8 mouse cellular contexts compared by ENCODE assay signal in genomic region chr5:113643107-113643848, GRCm38 (mm10). TPM values are rescaled to one million over a fixed set of nuclear protein-coding genes. Genes with fewer than 3 reads are reported as not detected.
A peak's percentile ranks its signal among the peaks of the same experiment; 100 is the strongest.
DNase-seq lines count a peak whose midpoint lies in the region; ATAC-seq and TF ChIP-seq lines count a peak whose summit lies in the region.

No protein-coding gene starts in this region.

- peak; percentile 66; the same call in 1 of the 2 replicates for ATAC-seq in lung, embryonic 15.5 days (ENCODE audit: borderline replicate concordance, extremely low read depth, low FRiP score, low TSS enrichment)
- peak; percentile 86 for ATAC-seq in hindbrain, embryonic 12.5 days (ENCODE audit: low FRiP score)
- ATAC-seq in liver, postnatal 0 days = peak; percentile 49

- no peaks in the 10 kb centered on the region for H3K36me3 ChIP-seq in lung, embryonic 15.5 days
- H3K36me3 ChIP-seq in hindbrain, embryonic 12.5 days = no peaks in the 10 kb centered on the region
- H3K36me3 ChIP-seq in liver, postnatal 0 days (replicated peaks; ENCODE audit: insufficient read depth, low read length) = no peaks in the 10 kb centered on the region

- WGBS in lung, embryonic 15.5 days = 52% methylated on average over 18 of the region's 18 CpGs
- 58% methylated on average over 18 of the region's 18 CpGs for WGBS in hindbrain, embryonic 12.5 days
- 46% methylated on average over 18 of the region's 18 CpGs for WGBS in liver, postnatal 0 days (ENCODE audit: insufficient replicate concordance)

- 0 out of 2 replicates have a peak overlapping the region, but pooled peaks have one; percentile 13 for H3K4me2 ChIP-seq in lung, embryonic 15.5 days
- peak overlapping the region; percentile 41 for H3K4me2 ChIP-seq in hindbrain, embryonic 12.5 days (replicated peaks)
- H3K4me2 ChIP-seq in liver, postnatal 0 days (ENCODE audit: low read depth, low read length) = no peak overlapping the region

- no peaks in the 10 kb centered on the region for H3K9me3 ChIP-seq in lung, embryonic 15.5 days
- H3K9me3 ChIP-seq in hindbrain, embryonic 12.5 days (replicated peaks) = no peaks in the 10 kb centered on the region
- no peaks in the 10 kb centered on the region for H3K9me3 ChIP-seq in liver, postnatal 0 days (ENCODE audit: low read length)

- H3K4me3 ChIP-seq in lung, embryonic 15.5 days = no peak overlapping the region
- H3K4me3 ChIP-seq in hindbrain, embryonic 12.5 days = peak overlapping the region; percentile 10; the same call in 1 of the 2 replicates
- H3K4me3 ChIP-seq in liver, postnatal 0 days (ENCODE audit: low read depth, low read length) = no peak overlapping the region

- H3K27ac ChIP-seq in lung, embryonic 15.5 days = no peak overlapping the region
- H3K27ac ChIP-seq in hindbrain, embryonic 12.5 days = no peak overlapping the region
- H3K27ac ChIP-seq in liver, postnatal 0 days (ENCODE audit: low read depth) = no peak overlapping the region

- H3K9ac ChIP-seq in lung, embryonic 15.5 days = no peak overlapping the region
- H3K9ac ChIP-seq in hindbrain, embryonic 12.5 days = no peak overlapping the region
- H3K9ac ChIP-seq in liver, postnatal 0 days (replicated peaks) = no peak overlapping the region

- peaks cover 55% of the 10 kb centered on the region for H3K4me1 ChIP-seq in lung, embryonic 15.5 days
- H3K4me1 ChIP-seq in hindbrain, embryonic 12.5 days = peaks cover 13% of the 10 kb centered on the region
- H3K4me1 ChIP-seq in liver, postnatal 0 days (ENCODE audit: insufficient read depth) = no peaks in the 10 kb centered on the region

- no peak for TF ChIP-seq CTCF in liver, postnatal 0 days (IDR thresholded peaks at IDR 0.05; ENCODE audit: low read depth)

- DNase-seq in lung, postnatal 10 days = no peak
- peak; percentile 72 to 80 for DNase-seq in cerebellum, postnatal 36 days
- DNase-seq in liver, postnatal 0 days = no peak
- DNase-seq in right cerebral cortex, postnatal 10 days (ENCODE audit: low spot score in 2 of 2) = peak; percentile 77 to 88
- DNase-seq in ovary, postnatal 14 days (ENCODE audit: low spot score) = no peak
- no peak for DNase-seq in lung, adult 18-20 months

- no peak for TF ChIP-seq EP300 in liver, postnatal 0 days (IDR thresholded peaks at IDR 0.05; ENCODE audit: low read depth)

- no peaks in the 10 kb centered on the region for H3K27me3 ChIP-seq in lung, embryonic 15.5 days
- H3K27me3 ChIP-seq in hindbrain, embryonic 12.5 days = peaks cover 5% of the 10 kb centered on the region
- H3K27me3 ChIP-seq in liver, postnatal 0 days (ENCODE audit: insufficient read depth, low read length) = no peaks in the 10 kb centered on the region

RNA-seq across cellular contexts. Expression of gene Cmklr1, which starts 6.9 kb away (rescaled TPM):
- polyA plus RNA-seq in lung, embryonic 15.5 days (2015; fragmentation: Nextera tagmentation; extraction: Ambion mirVana) = 17.5 and 21.4 TPM in 2 replicates
- polyA plus RNA-seq in hindbrain, embryonic 12.5 days (2016; fragmentation: Nextera tagmentation; extraction: Ambion mirVana) = 2.0 and 2.1 TPM in 2 replicates
- polyA plus RNA-seq in liver, postnatal 0 days (2015; fragmentation: Nextera tagmentation; extraction: Ambion mirVana) = 3.3 and 3.5 TPM in 2 replicates

Comparison
In these comparisons a context has a peak if more than half of its experiments do, and no peak if none do; other contexts are left out.
1. DNase-seq: peak in cerebellum, postnatal 36 days (2 of 2) and right cerebral cortex, postnatal 10 days (2 of 2); none in lung, postnatal 10 days (single experiment), liver, postnatal 0 days (single experiment), ovary, postnatal 14 days (single experiment) and lung, adult 18-20 months (0 of 2).
2. Peak in every context shown above with its lines, with median percentiles within 50 percentile points of each other: ATAC-seq.